Mouse (Mus musculus) adipose tissue, adult 10 weeks (tissue): ENCODE data around the gene Svs5. TPM values are rescaled to one million over a fixed set of nuclear protein-coding genes. Genes with fewer than 3 reads are reported as not detected.

Experiments
- polyA plus RNA-seq: library from polyadenylated mRNA; stranded (reverse); fragments of 350-450 nt; fragmentation: Illumina TruSeq; extraction: RNeasy Lipid Tissue Mini Kit (QIAGEN cat#74804); gene quantifications from one replicate; pipeline ENCODE4 v1.2.3, GENCODE M21; 2014; ENCODE audit warnings: low read depth, low replicate concordance

Gene Svs5
- 1.8 TPM for polyA plus RNA-seq

DNA sequence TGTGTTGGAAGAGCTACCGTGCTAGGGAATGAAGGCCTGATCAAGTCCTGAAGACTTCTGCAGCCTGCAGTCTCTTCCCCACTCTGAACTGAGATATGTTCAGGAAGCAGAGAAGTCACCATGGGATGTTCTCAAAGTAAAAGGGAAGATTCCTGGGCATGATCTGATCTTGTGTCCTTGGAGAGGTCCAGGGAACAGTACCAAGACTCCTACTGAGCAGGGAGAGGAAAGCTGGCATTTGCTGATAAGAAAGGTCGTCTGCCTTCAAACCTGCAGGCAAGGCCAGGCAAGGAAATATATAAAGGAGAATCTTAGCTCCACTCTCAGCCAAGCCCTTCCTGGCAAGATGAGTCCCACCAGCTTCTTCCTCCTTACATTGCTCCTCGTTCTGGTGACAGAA lies at the start of gene Svs5:
Gene Svs5, plus strand, starts transcription at position 301 of the 400 bp plus-strand sequence.

DNA sequence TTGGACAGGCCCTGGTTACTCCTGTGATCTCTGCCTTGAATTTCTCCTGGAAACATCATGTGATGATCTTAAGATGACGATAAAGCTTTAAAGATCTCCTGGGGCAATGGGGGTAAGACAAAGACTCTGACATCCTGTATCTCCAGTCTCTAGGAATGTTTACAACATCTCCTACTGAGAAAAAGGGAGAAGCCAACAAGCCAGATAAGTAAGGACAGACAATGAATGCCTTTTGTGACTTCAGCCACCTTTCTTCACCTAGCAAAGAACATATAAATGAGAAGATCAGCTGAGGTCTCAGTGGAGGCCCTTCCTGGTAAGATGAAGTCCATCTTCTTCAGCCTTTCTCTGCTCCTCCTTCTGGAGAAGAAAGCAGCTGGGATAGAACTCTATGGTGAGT lies 43.6 kb upstream of the Svs5 start, which contains the start of gene Svs3a:
Gene Svs3a, plus strand, starts transcription at position 301 of the 400 bp plus-strand sequence.

DNA sequence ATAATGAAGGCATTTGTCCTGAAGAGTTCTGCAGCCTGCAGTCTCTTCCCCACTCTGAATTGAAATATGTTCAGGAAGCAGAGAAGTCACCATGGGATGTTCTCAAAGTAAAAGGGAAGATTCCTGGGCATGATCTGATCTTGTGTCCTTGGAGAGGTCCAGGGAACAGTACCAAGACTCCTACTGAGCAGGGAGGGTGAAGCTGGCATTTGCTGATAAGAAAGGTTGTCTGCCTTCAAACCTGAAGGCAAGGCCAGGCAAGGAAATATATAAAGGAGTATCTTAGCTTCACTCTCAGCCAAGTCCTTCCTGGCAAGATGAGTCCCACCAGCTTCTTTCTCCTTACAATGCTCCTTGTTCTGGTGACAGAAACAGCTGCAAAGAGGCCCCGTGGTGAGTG lies 16.1 kb upstream of the Svs5 start, which contains the start of gene Svs6:
Gene Svs6, plus strand, starts transcription at position 301 of the 400 bp plus-strand sequence.

Other genes starting within 250 kb of the Svs5 start
- 0.29 TPM for gene Kcns1, start 161.6 kb upstream of the Svs5 start, polyA plus RNA-seq
- not detected for gene Wfdc5, start 150.0 kb upstream of the Svs5 start, polyA plus RNA-seq
- not detected for gene Wfdc12, start 142.1 kb upstream of the Svs5 start, polyA plus RNA-seq
- 5.9 TPM for gene Wfdc15a, start 132.6 kb upstream of the Svs5 start, polyA plus RNA-seq
- 738 TPM for gene Wfdc15b, start 111.1 kb upstream of the Svs5 start, polyA plus RNA-seq
- gene Svs2, start 94.3 kb upstream of the Svs5 start, polyA plus RNA-seq = not detected
- gene Svs3b, start 76.1 kb upstream of the Svs5 start, polyA plus RNA-seq = not detected
- gene Svs4, start 54.3 kb upstream of the Svs5 start, polyA plus RNA-seq = not detected
- not detected for gene Svs3a, start 43.5 kb upstream of the Svs5 start, polyA plus RNA-seq
- not detected for gene Svs6, start 16.0 kb upstream of the Svs5 start, polyA plus RNA-seq
- gene Slpi, start 56.4 kb downstream of the Svs5 start, polyA plus RNA-seq = 110 TPM
- not detected for gene Rbpjl, start 70.4 kb downstream of the Svs5 start, polyA plus RNA-seq
- gene Matn4, start 72.4 kb downstream of the Svs5 start, polyA plus RNA-seq = 1.1 TPM
- gene Sdc4, start 111.1 kb downstream of the Svs5 start, polyA plus RNA-seq = 26.4 TPM
- gene Sys1, start 124.2 kb downstream of the Svs5 start, polyA plus RNA-seq = 31.9 TPM
- not detected for gene Gm20458, start 128.2 kb downstream of the Svs5 start, polyA plus RNA-seq
- gene Trp53tg5, start 141.0 kb downstream of the Svs5 start, polyA plus RNA-seq = 2.1 TPM
- gene Dbndd2, start 153.4 kb downstream of the Svs5 start, polyA plus RNA-seq = 18.9 TPM
- gene Pigt, start 164.8 kb downstream of the Svs5 start, polyA plus RNA-seq = 74.8 TPM
- 15.2 TPM for gene Wfdc2, start 229.7 kb downstream of the Svs5 start, polyA plus RNA-seq
- gene Spint3, start 240.7 kb downstream of the Svs5 start, polyA plus RNA-seq = 240 TPM